Mouse (Mus musculus) MEL (cell line): Measurements from ENCODE around the gene Cdh4. TPM values are rescaled to one million over a fixed set of nuclear protein-coding genes. Genes with fewer than 3 reads are reported as not detected.

Source experiments
- DNase-seq: peaks from one replicate; pipeline ENCODE4 v3.0.0; 2011; ENCODE audit warnings: low read depth, low spot score
- H3K27ac ChIP-seq: 2 replicates; pipeline ENCODE4 v1.5.1; 2012; ENCODE audit warnings: low read depth, mild to moderate bottlenecking, control low read depth, low read length, moderate library complexity; ENCODE audit not compliant: control insufficient read depth
- H3K27me3 ChIP-seq, 2 experiments: fragments of 150-350 bp in 1 of 2; sonication (generic) in 1 of 2; 2 replicates each; pipeline ENCODE4 v1.6.1; 2012; ENCODE audit warnings: low read length in 2 of 2, mild to moderate bottlenecking in 2 of 2, improper control_type of control experiment in 1 of 2, moderate library complexity in 1 of 2; ENCODE audit not compliant: insufficient read depth in 2 of 2, control insufficient read depth in 1 of 2
- H3K36me3 ChIP-seq, 2 experiments: 2 replicates each; pipeline ENCODE4 v1.6.1; 2012 to 2014; ENCODE audit warnings: low read length in 2 of 2, improper control_type of control experiment in 1 of 2, inconsistent platforms in 1 of 2, mild to moderate bottlenecking in 1 of 2; ENCODE audit not compliant: insufficient read depth in 2 of 2, control insufficient read depth in 1 of 2
- H3K4me1 ChIP-seq, 2 experiments: fragments of 150-350 bp in 1 of 2; sonication (generic) in 1 of 2; 2 replicates each; pipeline ENCODE4 v1.6.1; 2012; ENCODE audit warnings: low read length in 2 of 2, improper control_type of control experiment in 1 of 2, mild to moderate bottlenecking in 1 of 2; ENCODE audit not compliant: insufficient read depth in 2 of 2, control insufficient read depth in 1 of 2
- H3K4me3 ChIP-seq, 2 experiments: fragments of 150-350 bp in 1 of 2; sonication (generic) in 1 of 2; 2 replicates each; pipeline ENCODE4 v1.5.1; 2012; ENCODE audit warnings: low read depth in 2 of 2, low read length in 2 of 2, mild to moderate bottlenecking in 2 of 2, moderate library complexity in 2 of 2, control low read depth in 1 of 2, improper control_type of control experiment in 1 of 2; ENCODE audit not compliant: control insufficient read depth in 1 of 2, insufficient read depth in 1 of 2
- H3K79me2 ChIP-seq: 2 replicates; pipeline ENCODE4 v1.6.1; 2012; ENCODE audit warnings: mild to moderate bottlenecking, low read length, moderate library complexity; ENCODE audit not compliant: control insufficient read depth, poor library complexity, insufficient read depth
- H3K9ac ChIP-seq: 2 replicates; pipeline ENCODE4 v1.6.1; 2012; ENCODE audit warnings: low read depth, mild to moderate bottlenecking, control low read depth, low read length, moderate library complexity; ENCODE audit not compliant: control insufficient read depth, poor library complexity, severe bottlenecking
- H3K9me3 ChIP-seq: fragments of 150-350 bp; sonication (generic); replicated peaks from 2 replicates; pipeline ENCODE4 v1.6.1; 2012; ENCODE audit warnings: mild to moderate bottlenecking, low read length, improper control_type of control experiment, moderate library complexity; ENCODE audit not compliant: insufficient read depth
- CHD2 ChIP-seq: IDR thresholded peaks from 2 replicates; pipeline ENCODE4 v1.6.1; 2011; ENCODE audit warnings: low read length, improper control_type of control experiment
- CTCF ChIP-seq, 3 experiments: IDR thresholded peaks in 2 of 3; conservative IDR thresholded peaks in 1 of 3; 2 replicates each; pipeline ENCODE4 v1.5.1; 2011 to 2012; ENCODE audit warnings: low read length in 3 of 3, low read depth in 2 of 3, mild to moderate bottlenecking in 2 of 3, improper control_type of control experiment in 1 of 3, inconsistent platforms in 1 of 3, mixed read lengths in 1 of 3, moderate library complexity in 1 of 3; ENCODE audit not compliant: control insufficient read depth in 1 of 3, insufficient read depth in 1 of 3, poor library complexity in 1 of 3, severe bottlenecking in 1 of 3
- ELF1 ChIP-seq: IDR thresholded peaks from 2 replicates; pipeline ENCODE4 v1.6.1; 2014; ENCODE audit warnings: low read depth, mild to moderate bottlenecking, inconsistent platforms, low read length, improper control_type of control experiment, moderate library complexity
- GABPA ChIP-seq: IDR thresholded peaks from 2 replicates; pipeline ENCODE4 v1.6.1; 2012; ENCODE audit warnings: low read depth, mild to moderate bottlenecking, inconsistent platforms, low read length, improper control_type of control experiment, moderate library complexity
- KAT2A ChIP-seq: conservative IDR thresholded peaks from 2 replicates; pipeline ENCODE4 v1.6.1; 2012; ENCODE audit warnings: low read depth, low read length, improper control_type of control experiment, inconsistent platforms
- MAFK ChIP-seq: IDR thresholded peaks from 2 replicates; pipeline ENCODE4 v1.6.1; 2011; ENCODE audit warnings: low read depth, mild to moderate bottlenecking, low read length, improper control_type of control experiment, borderline replicate concordance
- MAZ ChIP-seq: IDR thresholded peaks from 2 replicates; pipeline ENCODE4 v1.6.1; 2012; ENCODE audit warnings: low read depth, mild to moderate bottlenecking, inconsistent platforms, low read length, improper control_type of control experiment
- MXI1 ChIP-seq: IDR thresholded peaks from 2 replicates; pipeline ENCODE4 v1.6.1; 2011; ENCODE audit warnings: mild to moderate bottlenecking, low read depth, low read length, improper control_type of control experiment
- MYB ChIP-seq: IDR thresholded peaks from 2 replicates; pipeline ENCODE4 v1.6.1; 2011; ENCODE audit warnings: mild to moderate bottlenecking, low read depth, low read length, improper control_type of control experiment
- MYC ChIP-seq: IDR thresholded peaks from 2 replicates; pipeline ENCODE4 v1.6.1; 2011; ENCODE audit warnings: low read depth, mild to moderate bottlenecking, low read length, improper control_type of control experiment, moderate library complexity
- NELFE ChIP-seq: IDR thresholded peaks from 2 replicates; pipeline ENCODE4 v1.6.1; 2011; ENCODE audit warnings: low read depth, low read length, improper control_type of control experiment
- SIN3A ChIP-seq: IDR thresholded peaks from 2 replicates; pipeline ENCODE4 v1.6.1; 2012; ENCODE audit warnings: low read length, improper control_type of control experiment, inconsistent platforms
- SMC3 ChIP-seq: IDR thresholded peaks from 2 replicates; pipeline ENCODE4 v1.6.1; 2011; ENCODE audit warnings: low read depth, low read length, improper control_type of control experiment
- TAL1 ChIP-seq: IDR thresholded peaks from 2 replicates; pipeline ENCODE4 v1.6.1; 2012; ENCODE audit warnings: mild to moderate bottlenecking, inconsistent platforms, low read length, moderate library complexity, mixed read lengths
- TCF12 ChIP-seq: IDR thresholded peaks from 2 replicates; pipeline ENCODE4 v1.6.1; 2014; ENCODE audit warnings: low read depth, mild to moderate bottlenecking, inconsistent platforms, low read length, improper control_type of control experiment, moderate library complexity
- ZKSCAN1 ChIP-seq: IDR thresholded peaks from 2 replicates; pipeline ENCODE4 v1.6.1; 2012; ENCODE audit warnings: low read depth, mild to moderate bottlenecking, inconsistent platforms, low read length, improper control_type of control experiment, moderate library complexity
- ZNF384 ChIP-seq: IDR thresholded peaks from 2 replicates; pipeline ENCODE4 v1.6.1; 2012; ENCODE audit warnings: low read depth, mild to moderate bottlenecking, inconsistent platforms, low read length, improper control_type of control experiment
- polyA plus RNA-seq, 2 experiments: library from polyadenylated mRNA; stranded (reverse) in 1 of 2; unstranded in 1 of 2; fragments of >175 nt in 1 of 2; fragments of >200 nt in 1 of 2; gene quantifications; 2 replicates each; pipeline versions ENCODE4 v1.2.1 to v1.2.4; 2012; ENCODE audit warnings: low replicate concordance in 2 of 2, low read depth in 1 of 2; ENCODE audit not compliant: insufficient read length in 2 of 2, insufficient read depth in 1 of 2, missing spikeins in 1 of 2
- total RNA-seq: library from RNA; depleted of rRNA; stranded (reverse); fragments of 300-350 nt; gene quantifications from 2 replicates; pipeline ENCODE4 v1.2.3, GENCODE M21; 2012

The Cdh4 gene
- total and polyA plus RNA-seq, 3 experiments: not detected

DNA sequence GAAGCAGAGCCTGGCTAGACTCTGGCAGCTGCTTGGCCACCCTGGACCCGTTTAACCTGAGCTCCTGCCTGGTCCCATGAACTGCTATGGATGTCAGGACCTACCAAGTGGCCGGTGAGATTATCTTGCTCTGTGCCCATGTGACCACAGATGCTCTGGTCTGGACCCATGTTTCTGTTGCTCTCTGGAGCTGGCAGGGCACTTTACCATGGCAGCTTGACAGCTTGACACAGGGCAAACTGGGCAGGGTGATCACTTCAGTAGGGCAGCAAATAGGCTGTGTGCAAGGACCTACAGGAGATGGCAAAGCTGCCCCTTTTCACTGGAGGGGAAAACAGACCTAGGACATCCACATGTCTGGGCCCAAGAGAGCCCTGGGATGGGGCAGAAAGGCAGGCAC lies 454.7 kb downstream of the Cdh4 start:
- Histone ChIP-seq H3K4me3 (no peak overlapping the region), H3K27ac (no peak overlapping the region), H3K79me2 (no peaks in the 10 kb centered on the region), H3K4me1 (no peaks in the 10 kb centered on the region), H3K27me3 (no peaks in the 10 kb centered on the region), H3K9me3 (no peaks in the 10 kb centered on the region), H3K36me3 (no peaks in the 10 kb centered on the region), H3K9ac (no peak overlapping the region)
- DNase-seq: no peak
- TF ChIP-seq MYC: no peak
- no peak for TF ChIP-seq KAT2A
- TF ChIP-seq, all 39 proteins: peak for 0

DNA sequence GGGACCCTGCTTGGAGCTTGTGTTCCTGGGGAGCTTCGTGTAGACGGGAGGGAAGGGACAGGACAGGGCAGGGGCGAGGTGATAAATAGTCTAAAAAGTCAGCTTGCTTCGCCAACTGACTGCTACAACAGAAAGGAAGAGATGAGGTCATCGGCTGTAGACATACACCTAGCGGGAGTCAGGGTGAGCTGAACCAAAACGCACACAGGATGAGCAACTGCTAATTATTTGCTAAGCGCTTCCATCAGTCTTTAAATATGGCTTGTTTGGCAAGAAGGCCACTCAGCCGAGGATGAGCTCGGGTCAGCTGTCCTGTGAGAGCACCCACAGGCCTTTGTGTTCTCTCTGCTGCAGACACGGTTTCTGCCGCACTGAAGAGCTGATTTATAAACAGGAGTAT lies 470.7 kb downstream of the Cdh4 start:
- no peaks in the 10 kb centered on the region for H3K9me3 ChIP-seq
- no peak overlapping the region for H3K4me3 ChIP-seq
- no peak for TF ChIP-seq ELF1
- no peak for TF ChIP-seq GABPA
- TF ChIP-seq TAL1: no peak
- TF ChIP-seq MAFK: no peak
- TF ChIP-seq ZKSCAN1: no peak
- TF ChIP-seq ZNF384: no peak
- TF ChIP-seq SIN3A: no peak
- TF ChIP-seq MAZ: no peak
- no peak for TF ChIP-seq NELFE
- TF ChIP-seq CHD2: no peak
- H3K27me3 ChIP-seq: no peaks in the 10 kb centered on the region
- DNase-seq: no peak
- no peak overlapping the region for H3K27ac ChIP-seq
- H3K4me1 ChIP-seq: no peaks in the 10 kb centered on the region
- H3K9ac ChIP-seq: no peak overlapping the region
- no peaks in the 10 kb centered on the region for H3K79me2 ChIP-seq
- no peaks in the 10 kb centered on the region; a peak in 2 of 4 replicates for H3K36me3 ChIP-seq

- no peak for TF ChIP-seq SMC3
- no peak for TF ChIP-seq MYB
- TF ChIP-seq CTCF (IDR thresholded peaks at IDR 0.05 in 2 of 3, conservative IDR thresholded peaks at IDR 0.05 in 1 of 3; ENCODE audit: control insufficient read depth in 1 of 3, insufficient read depth in 1 of 3, low read depth in 2 of 3, low read length in 3 of 3, poor library complexity in 1 of 3, severe bottlenecking in 1 of 3): no peak
- TF ChIP-seq MXI1: no peak
- no peak for TF ChIP-seq CHD2
- no peak for TF ChIP-seq TCF12
- Histone ChIP-seq H3K79me2 (no peaks in the 10 kb centered on the region), H3K4me1 (no peaks in the 10 kb centered on the region), H3K9ac (no peak overlapping the region), H3K27me3 (no peaks in the 10 kb centered on the region), H3K36me3 (peaks cover 0 to 2% of the 10 kb centered on the region in 2 experiments; a peak in 2 of 4 replicates), H3K4me3 (no peak overlapping the region), H3K27ac (no peak overlapping the region), H3K9me3 (no peaks in the 10 kb centered on the region)
- DNase-seq: no peak
These were observed 471.1 kb downstream of the Cdh4 start for GRCm38 (mm10) chr2:179913349-179913748.
